ENCODE assay signal across 8 mouse cellular contexts in the genomic region with DNA sequence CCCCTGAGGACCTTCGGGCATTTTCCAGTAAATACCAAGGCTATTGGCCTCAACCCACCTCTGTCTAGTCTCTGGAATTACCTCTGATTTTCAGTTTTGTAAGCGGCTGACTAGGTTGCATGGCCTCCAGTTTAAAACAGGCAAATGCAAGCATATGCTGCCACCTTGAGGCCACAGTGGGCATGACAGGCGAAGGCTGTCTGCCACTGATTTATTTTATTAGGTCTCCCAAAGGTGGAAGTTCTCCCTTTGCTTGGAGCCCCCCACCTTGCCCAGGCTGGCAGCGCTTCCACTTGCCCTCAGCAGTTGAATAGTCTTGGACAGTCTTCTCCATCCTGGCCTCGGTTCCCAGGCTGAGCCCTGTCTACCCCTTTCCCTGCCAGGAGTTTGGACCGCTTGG.
A peak's percentile ranks its signal among the peaks of the same experiment; 100 is the strongest.
DNase-seq lines count a peak whose midpoint lies in the region; ATAC-seq and TF ChIP-seq lines count a peak whose summit lies in the region.

No protein-coding gene starts in this region.

- no peak overlapping the region for H3ac ChIP-seq in myocyte (ENCODE audit: control insufficient read depth, insufficient read length)

- no peak overlapping the region for H3K4me3 ChIP-seq in kidney, embryonic 16.5 days (ENCODE audit: low read length)
- H3K4me3 ChIP-seq in intestine, embryonic 16.5 days (ENCODE audit: low read length) = no peak overlapping the region
- no peak overlapping the region for H3K4me3 ChIP-seq in limb, embryonic 14.5 days (replicated peaks; ENCODE audit: low read length)
- no peak overlapping the region for H3K4me3 ChIP-seq in myocyte

- no peaks in the 10 kb centered on the region for H3K36me3 ChIP-seq in kidney, embryonic 16.5 days (ENCODE audit: insufficient read depth, low read length)
- H3K36me3 ChIP-seq in intestine, embryonic 16.5 days (ENCODE audit: control insufficient read depth, insufficient read depth, low read length) = no peaks in the 10 kb centered on the region
- no peaks in the 10 kb centered on the region for H3K36me3 ChIP-seq in limb, embryonic 14.5 days (ENCODE audit: control insufficient read depth, insufficient read depth, low read length)
- no peaks in the 10 kb centered on the region for H3K36me3 ChIP-seq in myocyte (ENCODE audit: control insufficient read depth, insufficient read depth)

- no peaks in the 10 kb centered on the region for H3K27me3 ChIP-seq in kidney, embryonic 16.5 days (ENCODE audit: insufficient read depth, low read length)
- no peaks in the 10 kb centered on the region for H3K27me3 ChIP-seq in intestine, embryonic 16.5 days (replicated peaks; ENCODE audit: control insufficient read depth, insufficient read depth, low read length)
- 0 out of 2 replicates have a peak, but pooled peaks cover 4% of the 10 kb centered on the region for H3K27me3 ChIP-seq in limb, embryonic 14.5 days (ENCODE audit: control insufficient read depth, insufficient read depth, low read length)
- H3K27me3 ChIP-seq in myocyte (ENCODE audit: control insufficient read depth, insufficient read depth, insufficient read length) = peaks cover 44% of the 10 kb centered on the region

- H3K9ac ChIP-seq in kidney, embryonic 16.5 days (replicated peaks; ENCODE audit: low read length) = no peak overlapping the region
- H3K9ac ChIP-seq in intestine, embryonic 16.5 days (ENCODE audit: low read depth, low read length) = no peak overlapping the region
- H3K9ac ChIP-seq in limb, embryonic 14.5 days (ENCODE audit: low read depth, low read length, severe bottlenecking) = no peak overlapping the region

- WGBS in kidney, embryonic 16.5 days = 23% methylated on average over 6 of the region's 6 CpGs
- WGBS in intestine, embryonic 16.5 days = 18% methylated on average over 6 of the region's 6 CpGs
- WGBS in limb, embryonic 14.5 days = 21% methylated on average over 6 of the region's 6 CpGs

- no peak for ATAC-seq in kidney, embryonic 16.5 days (ENCODE audit: low FRiP score, low TSS enrichment)
- peak; percentile 56; the same call in 1 of the 2 replicates for ATAC-seq in frontal cortex, adult (ENCODE audit: low TSS enrichment)
- peak; percentile 26; the same call in 1 of the 2 replicates for ATAC-seq in intestine, embryonic 16.5 days
- no peak for ATAC-seq in limb, embryonic 14.5 days (ENCODE audit: low FRiP score, low read depth)

- no peaks in the 10 kb centered on the region for H3K79me2 ChIP-seq in myocyte (ENCODE audit: control insufficient read depth, insufficient read depth)

- no peaks in the 10 kb centered on the region for H3K9me3 ChIP-seq in kidney, embryonic 16.5 days (ENCODE audit: low read length)
- no peaks in the 10 kb centered on the region for H3K9me3 ChIP-seq in intestine, embryonic 16.5 days (ENCODE audit: control insufficient read depth, low read length)
- no peaks in the 10 kb centered on the region for H3K9me3 ChIP-seq in limb, embryonic 14.5 days (ENCODE audit: control insufficient read depth, low read length)

- H3K4me1 ChIP-seq in kidney, embryonic 16.5 days (ENCODE audit: insufficient read depth, low read length) = no peaks in the 10 kb centered on the region
- H3K4me1 ChIP-seq in intestine, embryonic 16.5 days (ENCODE audit: control insufficient read depth, insufficient read depth, low read length) = no peaks in the 10 kb centered on the region
- H3K4me1 ChIP-seq in limb, embryonic 14.5 days (ENCODE audit: control insufficient read depth, insufficient read depth, low read length) = no peaks in the 10 kb centered on the region

- no peak overlapping the region for H3K27ac ChIP-seq in kidney, embryonic 16.5 days (ENCODE audit: low read length)
- H3K27ac ChIP-seq in intestine, embryonic 16.5 days (ENCODE audit: low read length) = no peak overlapping the region
- H3K27ac ChIP-seq in limb, embryonic 14.5 days (replicated peaks; ENCODE audit: low read depth, low read length) = no peak overlapping the region

- H3K4me2 ChIP-seq in kidney, embryonic 16.5 days (replicated peaks; ENCODE audit: low read depth, low read length) = no peak overlapping the region
- H3K4me2 ChIP-seq in intestine, embryonic 16.5 days (ENCODE audit: low read depth, low read length) = no peak overlapping the region
- no peak overlapping the region for H3K4me2 ChIP-seq in limb, embryonic 14.5 days (replicated peaks; ENCODE audit: low read depth, low read length, severe bottlenecking)
- H3K4me2 ChIP-seq in myocyte (ENCODE audit: low read depth) = no peak overlapping the region

- TF ChIP-seq POLR2A in limb, embryonic 14.5 days (IDR thresholded peaks at IDR 0.05; ENCODE audit: borderline replicate concordance, extremely low read depth, insufficient read depth, insufficient read length) = no peak
- TF ChIP-seq POLR2A in myocyte (IDR thresholded peaks at IDR 0.05; ENCODE audit: insufficient read length, low read depth) = no peak

- DNase-seq in kidney, adult 18-20 months = peak; percentile 85
- peak; percentile 86 for DNase-seq in cerebellum, adult 8-10 months
- DNase-seq in limb, embryonic 14.5 days (ENCODE audit: low spot score) = peak; percentile 88
- DNase-seq in spleen, postnatal 4 days (ENCODE audit: low spot score in 2 of 2) = peak; percentile 76 to 92

TF ChIP-seq in myocyte, 11 proteins besides CTCF, POLR2A, EP300 and RAD21:
- TF ChIP-seq MAX (IDR thresholded peaks at IDR 0.05; ENCODE audit: low read depth) (no peak), CEBPB (IDR thresholded peaks at IDR 0.05; ENCODE audit: insufficient read depth, poor library complexity, severe bottlenecking) (peak; percentile 17; the same call in 1 of the 2 replicates), SRF (IDR thresholded peaks at IDR 0.05; ENCODE audit: control insufficient read depth, insufficient read length, low read depth) (no peak), MYOD1 (IDR thresholded peaks at IDR 0.05; ENCODE audit: control insufficient read depth in 1 of 3, insufficient read length in 2 of 3, low read depth in 2 of 3) (no peak), E2F4 (IDR thresholded peaks at IDR 0.05; ENCODE audit: insufficient read depth) (no peak), USF1 (IDR thresholded peaks at IDR 0.05; ENCODE audit: low read depth) (no peak), TCF3 (IDR thresholded peaks at IDR 0.05; ENCODE audit: insufficient read length, low read depth) (no peak)
TF ChIP-seq in myocyte: peak in this region for 1.

Comparison
In these comparisons a context has a peak if more than half of its experiments do, and no peak if none do; other contexts are left out.
1. ATAC-seq: peak in frontal cortex, adult (single experiment) and intestine, embryonic 16.5 days (single experiment); none in kidney, embryonic 16.5 days (single experiment) and limb, embryonic 14.5 days (single experiment).
2. Peak in every context shown above with its lines, with median percentiles within 50 percentile points of each other: DNase-seq.